Mouse (Mus musculus) CD8-positive naive resting alpha-beta T cell, adult 2 months (primary cell): ENCODE data around the gene Rp2.

Experiments
- DNase-seq, 2 experiments: peaks; one replicate each; pipeline ENCODE4 v3.0.0; 2022; ENCODE audit warnings: low read depth in 2 of 2, low spot score in 2 of 2

The Rp2 gene

DNA sequence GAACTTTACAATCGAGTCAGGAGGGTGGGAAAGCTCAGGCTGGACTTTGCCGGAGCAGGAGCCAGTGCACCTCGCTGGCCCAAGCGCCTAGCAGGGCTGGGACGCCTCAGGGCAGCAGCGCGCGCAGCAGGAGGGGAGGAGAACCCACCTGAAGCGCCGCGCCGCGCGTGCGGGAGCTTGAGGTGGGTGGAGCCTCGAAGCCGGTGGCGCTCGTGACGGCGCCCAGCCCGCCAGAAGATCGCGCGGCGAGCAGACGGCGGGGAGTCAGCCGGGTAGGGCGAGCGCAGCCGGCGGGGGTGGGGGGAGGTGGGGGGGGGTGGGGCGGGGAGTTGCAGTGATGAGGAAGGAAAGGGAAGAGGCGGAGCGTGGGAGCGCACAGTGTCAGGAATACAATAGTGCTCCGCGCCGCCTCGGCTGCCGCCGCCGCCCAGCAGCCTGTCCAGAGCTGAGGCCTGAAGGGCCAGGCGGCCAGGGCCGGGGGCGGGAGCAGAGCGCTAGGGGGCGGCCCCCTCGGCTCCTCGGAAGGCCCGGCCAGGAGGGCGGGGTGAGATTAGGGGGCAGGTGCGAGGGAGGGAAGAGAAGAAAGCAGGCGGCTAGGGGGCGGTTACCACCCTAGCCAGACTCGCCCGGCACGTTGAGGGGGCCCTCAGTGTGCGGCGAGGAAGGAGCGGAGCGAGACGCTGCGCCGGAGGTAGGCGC is 61.0 kb downstream of the Rp2 start, which contains the start of gene Jade3:
Gene Jade3 (plus strand): TSS at position 549 of the 699 bp plus-strand sequence.
- DNase-seq: peak; percentile 69 to 70

DNA sequence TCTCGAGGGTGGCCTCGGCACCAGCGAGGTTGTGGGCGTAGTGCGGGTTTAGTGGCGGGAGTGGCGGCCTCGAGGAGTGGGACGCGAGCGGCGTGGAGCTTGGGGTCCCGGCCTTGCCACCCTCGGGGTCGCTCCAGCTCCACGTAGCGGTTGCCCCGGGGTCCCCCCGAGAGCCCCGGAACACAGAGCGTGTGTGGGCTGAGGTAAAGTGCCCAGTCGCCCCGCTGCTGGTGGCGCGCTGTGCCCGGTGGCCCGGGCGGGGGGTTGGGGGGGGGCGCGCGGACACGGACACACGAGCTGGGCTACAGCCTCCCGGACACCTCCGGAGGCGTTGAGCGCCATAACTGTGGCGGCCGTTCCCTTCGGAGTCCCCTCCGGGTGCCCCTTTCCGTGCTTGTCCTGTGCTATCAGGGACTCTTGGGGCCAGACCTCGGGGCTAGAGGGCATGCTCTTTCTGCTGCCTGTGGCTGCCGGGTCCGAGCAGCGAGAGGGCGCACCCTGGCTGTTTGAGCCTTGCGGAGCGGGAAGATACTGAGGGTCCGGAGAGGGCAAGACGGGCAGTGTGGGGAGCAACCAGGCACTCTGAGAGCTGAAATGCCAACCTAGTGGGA is 61.7 kb downstream of the Rp2 start:
- peak; percentile 0 to 4 for DNase-seq
